Mouse (Mus musculus) ZHBTc4 (cell line): ENCODE results near the gene Ttc34.

Experiments
- DNase-seq: peaks from one replicate; pipeline ENCODE4 v3.0.0-alpha.2; 2011; ENCODE audit warnings: low read depth, low spot score

The Ttc34 gene

DNA sequence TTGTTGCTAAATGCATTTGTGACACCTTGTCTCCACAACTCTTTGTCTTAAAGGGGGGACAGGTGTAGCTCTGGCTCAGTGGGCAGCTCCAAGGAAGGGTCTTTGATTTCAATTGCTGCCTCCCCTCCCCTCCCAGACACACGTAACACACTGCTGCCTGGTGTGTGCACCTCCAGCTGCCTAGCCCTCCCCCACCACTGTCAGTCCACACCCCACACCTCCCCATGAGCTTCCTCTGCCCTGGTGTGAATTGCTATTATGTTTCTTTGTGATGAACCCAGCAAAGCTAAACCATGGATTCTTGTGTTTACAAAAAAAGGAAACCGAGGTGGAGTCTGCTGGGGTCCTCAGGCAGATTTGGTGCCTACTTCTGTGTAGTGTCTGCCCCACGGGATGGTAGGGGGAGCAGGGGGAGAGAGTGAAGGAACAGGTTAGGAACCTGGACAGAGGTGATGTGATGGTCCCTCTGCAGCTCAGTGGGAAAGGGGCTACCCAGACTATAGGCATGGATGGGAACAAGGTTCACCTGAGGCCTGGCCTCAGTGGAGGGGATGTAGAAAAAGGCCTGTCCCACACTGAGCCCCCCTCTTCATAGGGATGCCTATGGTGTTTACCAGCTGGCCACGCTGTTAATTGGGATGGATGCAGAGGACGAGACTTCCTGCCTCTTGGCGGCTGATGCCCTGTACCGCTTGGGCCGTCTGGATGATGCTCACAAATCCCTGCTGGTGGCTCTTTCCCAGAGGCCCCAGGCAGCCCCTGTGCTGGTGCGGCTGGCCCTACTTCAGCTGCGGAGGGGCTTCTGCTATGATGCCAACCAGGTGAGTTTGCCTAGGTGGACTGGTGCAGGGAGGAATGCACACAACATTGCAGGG lies 20.3 kb downstream of the Ttc34 start:
- DNase-seq = no peak

DNA sequence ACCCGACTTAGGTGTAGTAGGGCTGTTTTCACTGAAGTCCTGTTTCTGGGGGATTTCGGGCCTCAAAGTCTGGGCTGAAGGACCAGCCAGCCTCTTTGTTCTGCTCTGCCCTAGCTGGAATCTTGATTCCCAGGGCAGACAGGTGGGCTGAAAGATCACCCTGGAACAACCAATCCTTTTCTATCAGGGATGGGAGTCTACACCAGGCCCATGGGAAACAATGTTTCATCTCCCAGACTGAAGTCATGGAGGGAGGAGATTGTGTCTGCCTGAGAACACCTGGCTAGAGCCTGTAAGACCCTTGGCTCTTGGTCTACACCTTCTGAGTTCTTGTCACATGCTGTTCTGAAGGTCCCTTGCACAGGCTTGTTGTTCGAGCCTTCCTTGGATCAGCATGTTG lies 21.3 kb downstream of the Ttc34 start:
- no peak for DNase-seq

DNA sequence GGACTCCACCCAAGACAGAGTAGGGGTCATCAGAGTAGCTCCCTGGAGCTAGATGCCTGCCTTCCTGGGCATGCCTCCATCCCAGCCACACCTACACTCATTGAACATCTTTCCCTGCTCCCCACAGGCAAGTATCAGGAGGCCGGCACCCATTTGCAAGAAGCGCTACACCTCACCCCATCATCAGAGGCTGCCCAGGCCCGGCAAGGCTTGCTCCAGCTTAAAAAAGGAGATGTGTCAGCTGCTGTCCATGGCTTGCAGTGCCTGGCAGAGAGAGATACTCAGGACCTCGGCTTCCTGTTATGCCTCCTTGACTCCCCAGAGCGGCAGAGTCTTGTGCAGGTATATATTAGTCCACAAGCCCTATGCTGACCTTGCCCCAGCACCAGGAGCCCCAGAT lies 24.7 kb downstream of the Ttc34 start:
- DNase-seq = no peak

DNA sequence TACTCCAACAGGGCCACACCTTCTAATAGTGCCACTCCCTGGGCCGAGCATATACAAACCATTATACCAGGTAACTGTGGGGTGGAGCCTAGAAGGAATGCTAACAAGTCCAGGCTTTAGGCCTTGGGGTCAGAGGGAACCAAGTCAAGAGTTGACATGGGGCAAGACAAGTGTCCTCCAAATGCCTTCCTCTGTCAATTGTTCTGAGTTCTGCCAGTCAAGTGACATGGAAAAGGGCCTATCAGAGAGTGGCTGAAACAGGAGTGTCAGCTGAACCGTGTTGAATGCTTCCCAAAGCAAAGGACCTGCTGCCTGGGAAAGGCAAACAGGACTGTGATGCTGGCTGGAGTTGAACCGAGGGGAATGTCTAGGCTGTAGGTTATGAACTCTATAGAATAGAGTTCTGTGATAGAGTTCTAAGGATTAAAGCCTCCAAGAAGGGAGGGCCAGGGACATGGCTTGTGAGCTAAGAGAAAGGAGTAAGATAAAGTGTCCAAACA lies 26.2 kb downstream of the Ttc34 start:
- DNase-seq = no peak

DNA sequence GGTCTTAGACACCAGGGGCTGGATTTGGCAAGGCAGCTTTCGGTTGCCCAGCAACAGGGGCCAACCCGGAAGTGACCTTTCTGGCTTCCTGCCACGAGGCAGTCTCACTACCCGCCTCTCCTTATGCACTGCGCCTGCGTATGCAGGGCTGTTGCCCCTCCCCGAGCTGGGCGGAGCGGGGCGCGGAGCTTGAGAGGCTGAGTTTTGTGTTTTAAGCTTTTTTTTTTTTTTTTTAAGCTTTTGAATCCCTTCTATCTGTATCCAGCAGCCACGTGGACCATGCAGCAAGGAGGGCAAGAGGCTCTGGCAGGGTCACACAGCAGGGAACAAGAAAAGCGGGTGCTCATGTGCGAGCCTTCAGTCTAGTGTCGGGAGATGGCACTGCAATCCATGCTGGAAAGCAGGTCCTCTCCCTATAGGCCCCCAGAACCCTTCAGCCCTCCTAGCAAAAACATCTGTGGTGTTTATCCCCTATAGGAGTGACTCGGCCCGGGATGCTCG lies 27.1 kb downstream of the Ttc34 start:
- DNase-seq = peak; percentile 96

DNA sequence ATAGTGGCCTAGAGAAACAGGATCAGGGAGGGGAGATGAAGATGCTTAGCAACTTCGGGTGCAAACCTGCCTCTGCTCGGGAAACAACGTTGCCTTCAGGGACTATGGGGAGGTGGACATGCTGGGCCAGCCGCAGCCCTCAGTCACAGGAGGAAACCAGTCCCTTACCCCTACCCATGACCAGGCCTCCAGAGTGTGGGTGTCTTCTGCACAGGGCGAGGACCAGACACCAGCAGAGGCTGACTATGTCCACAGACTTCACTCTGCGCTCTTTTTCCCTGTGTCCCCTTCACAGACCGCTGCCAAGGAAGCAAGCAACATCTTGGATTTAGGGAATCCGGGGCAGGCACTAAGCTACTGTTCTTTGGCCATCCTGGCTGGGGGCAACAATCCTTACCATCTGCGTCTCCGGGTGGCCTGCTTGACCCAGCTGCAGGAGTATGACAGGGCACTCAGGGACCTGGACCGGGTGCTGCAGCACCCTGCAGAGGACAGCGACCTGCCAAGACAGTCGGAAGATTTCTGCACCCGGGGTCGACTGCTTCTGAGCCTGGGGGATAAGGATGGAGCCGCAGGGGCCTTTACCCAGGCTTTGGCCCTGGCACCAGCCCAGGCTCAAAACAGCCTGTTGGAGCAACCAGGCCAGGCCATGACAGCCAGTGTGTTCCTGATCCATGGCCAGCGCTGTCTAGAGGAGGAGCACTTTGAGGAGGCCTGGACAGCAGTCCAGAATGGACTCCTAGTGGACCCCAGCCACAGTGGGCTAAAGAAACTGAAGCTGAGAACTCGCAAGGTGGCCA lies 27.9 kb downstream of the Ttc34 start:
- no peak for DNase-seq

DNA sequence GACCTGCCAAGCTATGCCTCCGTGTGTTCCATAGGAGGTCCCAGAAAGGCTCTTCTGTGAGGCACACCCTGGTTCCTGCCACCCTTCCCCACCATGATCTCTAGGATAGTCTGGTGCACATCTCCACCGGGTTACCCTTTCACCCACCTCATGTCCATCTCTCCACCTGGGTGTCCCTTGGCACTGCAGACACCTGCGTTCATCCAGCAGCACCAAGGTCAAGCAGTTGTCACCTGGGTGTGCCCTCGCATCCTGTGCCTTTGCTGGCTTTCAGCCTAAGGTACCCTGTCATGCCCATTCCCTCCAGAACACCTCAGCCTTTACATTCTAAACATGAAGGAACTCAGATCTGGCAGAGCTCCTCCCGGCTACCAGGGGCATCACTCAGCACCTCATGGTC lies 29.1 kb downstream of the Ttc34 start:
- DNase-seq = no peak

DNA sequence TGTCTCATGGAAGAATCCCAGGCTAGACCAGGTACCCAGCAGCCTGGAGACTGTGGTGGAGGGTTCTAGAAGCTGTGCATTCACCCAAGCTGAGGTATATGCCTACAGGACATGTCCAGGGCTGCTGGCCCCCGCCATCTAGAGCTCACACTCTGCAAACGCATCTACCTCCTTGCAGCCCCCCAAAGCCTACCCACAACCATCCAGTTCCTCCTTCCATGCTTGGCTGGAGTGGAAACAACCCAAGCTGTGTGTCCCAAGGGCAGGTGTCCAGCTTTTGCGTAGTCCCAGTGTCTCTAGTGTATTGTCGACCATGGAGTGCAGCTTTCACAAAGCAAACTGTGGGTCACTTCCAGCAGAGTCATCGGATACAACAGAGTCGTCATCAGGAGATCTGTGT lies 30.0 kb downstream of the Ttc34 start:
- no peak for DNase-seq

DNA sequence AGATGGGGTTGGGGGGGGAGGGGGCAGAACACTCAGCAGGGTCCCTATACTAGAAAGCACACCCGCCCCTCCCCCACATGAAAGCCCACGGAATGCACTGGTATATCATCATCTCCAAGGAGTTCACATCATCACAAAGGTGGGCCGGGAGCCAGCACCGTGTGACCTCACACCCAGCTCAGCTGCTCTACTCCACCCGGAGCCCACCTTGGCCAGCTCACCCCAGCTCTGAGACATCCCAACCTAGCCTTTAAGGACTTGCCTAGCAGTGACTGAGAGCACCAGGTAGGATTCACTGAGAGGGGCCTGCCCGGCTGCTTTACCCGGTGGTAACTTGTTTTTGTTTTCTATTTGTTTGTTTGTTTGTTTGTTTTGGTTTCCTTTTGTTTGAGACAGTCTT lies 32.2 kb downstream of the Ttc34 start, which contains the start of gene Mmel1:
TSS of gene Mmel1 (plus strand) at position 146 of the 400 bp plus-strand sequence.
- no peak for DNase-seq

DNA sequence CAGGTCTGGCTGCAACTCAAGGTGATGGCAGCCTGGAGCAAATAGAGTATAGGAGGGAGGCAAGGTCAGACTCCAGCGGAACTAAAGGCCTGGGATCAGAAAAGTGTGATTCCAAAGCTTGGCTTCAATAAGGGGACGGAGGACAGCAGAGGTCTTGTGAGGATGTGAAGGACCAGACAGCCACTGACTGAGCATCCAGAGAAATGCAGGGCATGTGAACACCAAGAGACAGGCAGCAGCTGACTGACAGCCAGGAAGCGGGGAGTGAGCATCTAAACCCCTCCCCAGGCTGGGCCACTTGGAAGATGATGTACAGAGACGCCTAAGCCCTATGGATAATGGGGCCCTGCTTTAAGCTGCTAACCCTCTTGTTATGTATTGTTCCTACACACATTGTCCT lies 33.5 kb downstream of the Ttc34 start:
- DNase-seq = no peak

DNA sequence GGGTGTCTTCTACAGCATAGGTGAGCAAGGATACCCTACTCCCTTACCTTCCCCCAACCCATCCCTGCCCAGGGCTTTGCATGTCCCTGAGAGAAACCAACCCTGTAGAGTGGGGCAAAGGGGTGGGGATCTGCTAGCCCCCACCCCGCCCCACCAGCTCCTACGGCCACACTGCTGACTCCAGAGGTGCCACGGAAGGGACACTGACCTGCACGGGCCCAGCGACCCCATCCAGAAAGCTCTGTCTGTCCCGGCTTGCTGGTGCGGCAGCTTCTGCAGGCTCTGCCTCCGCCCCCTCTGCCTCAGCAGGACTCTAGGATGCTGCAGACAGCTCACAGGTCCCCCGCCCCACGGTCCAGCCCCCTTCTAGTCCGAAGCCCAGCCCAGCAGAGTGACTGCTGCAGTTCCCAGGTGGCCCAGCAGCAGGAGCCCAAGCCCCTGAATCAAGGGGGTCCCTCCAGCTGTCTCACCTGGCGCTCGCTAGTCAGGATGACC lies 34.5 kb downstream of the Ttc34 start:
- DNase-seq = peak; percentile 91

DNA sequence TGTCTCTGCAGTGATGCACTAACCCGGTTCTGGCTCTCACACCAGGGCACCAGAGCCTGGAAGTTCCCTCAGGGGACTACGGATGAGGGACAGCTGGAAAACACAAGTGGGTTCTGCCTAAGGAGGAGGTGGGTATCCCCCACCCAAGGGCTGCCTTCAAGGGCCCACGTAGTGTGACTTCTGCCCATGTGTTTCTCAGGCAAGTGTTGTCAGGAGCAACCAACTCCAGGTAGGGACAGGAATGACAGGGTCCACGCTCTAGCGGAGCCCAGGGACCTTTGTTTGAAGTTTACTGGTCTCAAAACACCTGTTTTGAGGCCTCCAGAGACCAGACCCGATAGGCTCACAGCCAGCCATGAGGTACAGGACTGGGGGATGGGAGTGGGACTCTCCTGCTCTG lies 35.9 kb downstream of the Ttc34 start:
- DNase-seq = no peak

DNA sequence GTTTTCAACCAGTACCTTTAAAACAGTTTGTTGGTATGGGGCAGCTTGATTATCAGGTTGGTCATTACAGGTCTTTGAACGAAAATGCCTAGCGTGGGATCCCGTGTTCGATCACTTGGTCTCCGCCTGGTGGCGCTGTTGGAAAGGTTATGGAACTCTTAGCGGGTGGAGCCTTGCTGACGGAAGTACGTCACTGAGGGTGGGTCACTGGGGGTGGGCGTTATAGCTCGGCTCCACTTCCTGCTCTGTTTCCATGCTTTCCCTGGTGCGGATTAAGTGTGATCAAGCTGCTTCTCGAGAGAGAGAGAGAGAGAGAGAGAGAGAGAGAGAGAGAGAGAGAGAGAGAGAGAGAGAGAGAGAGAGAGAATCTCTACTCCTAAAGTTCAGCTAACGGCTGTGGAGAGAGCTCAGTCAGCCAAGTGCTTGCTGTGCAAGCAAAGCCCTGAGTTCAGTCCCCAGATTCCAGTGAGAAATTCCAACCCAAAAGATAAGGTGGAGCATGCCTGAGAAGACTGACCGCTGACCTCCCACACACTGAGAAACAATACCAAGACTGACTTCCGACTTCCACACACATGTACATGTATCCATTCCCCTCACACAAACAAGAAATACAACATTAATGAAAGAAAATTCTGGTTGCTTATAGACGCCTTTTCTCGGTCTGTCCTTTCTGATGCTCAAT lies 40.7 kb downstream of the Ttc34 start:
- peak; percentile 95 for DNase-seq

DNA sequence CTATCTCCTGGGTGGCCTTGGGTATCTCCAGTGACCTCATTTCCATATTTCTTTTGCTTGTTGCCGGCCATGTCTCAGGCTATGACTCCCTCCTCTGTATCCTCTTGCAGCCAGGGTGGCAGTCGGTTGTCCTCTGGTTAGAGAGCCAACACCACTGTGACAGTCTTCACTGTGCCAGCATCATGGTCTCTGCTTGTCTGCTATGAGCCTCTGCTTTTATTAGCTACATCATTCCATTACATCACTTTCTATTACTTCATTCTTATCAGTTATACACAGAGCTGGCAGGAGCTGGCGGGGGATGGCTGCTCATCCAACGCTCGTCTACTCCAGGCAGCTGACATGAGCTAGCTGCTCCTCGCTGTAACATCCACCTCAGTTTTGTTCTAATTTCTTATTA lies 43.5 kb downstream of the Ttc34 start:
- DNase-seq = no peak

DNA sequence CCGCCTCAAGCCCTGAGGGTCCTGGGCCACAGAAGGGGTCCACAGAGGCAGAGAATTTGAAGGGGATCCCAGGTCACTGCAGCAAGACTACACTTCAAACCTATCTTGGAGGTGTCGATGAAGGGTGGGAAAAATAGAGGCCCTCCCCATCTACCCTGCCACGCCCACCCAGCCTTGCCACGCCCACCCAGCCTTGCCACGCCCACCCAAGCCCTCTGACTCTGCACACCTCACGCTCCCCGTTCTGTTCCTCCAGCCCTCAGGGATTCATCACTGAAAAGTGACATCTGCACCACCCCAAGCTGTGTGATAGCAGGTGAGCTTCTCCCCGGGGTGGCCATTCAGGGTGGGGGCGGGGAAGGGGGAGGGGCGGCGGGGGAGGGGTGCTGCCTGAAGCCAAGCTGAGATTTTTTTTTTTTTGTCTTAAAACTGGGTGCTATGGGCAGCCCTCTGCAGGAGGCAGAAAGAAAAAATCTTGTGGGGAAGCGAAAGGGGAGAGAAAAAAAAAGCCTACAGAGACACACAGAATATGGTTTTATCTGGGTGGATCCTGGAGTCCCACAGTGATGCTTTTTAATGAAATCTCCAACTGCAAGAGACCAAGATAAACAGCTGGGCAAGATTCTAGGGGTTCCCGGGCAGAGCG lies 44.9 kb downstream of the Ttc34 start:
- DNase-seq = peak; percentile 77

DNA sequence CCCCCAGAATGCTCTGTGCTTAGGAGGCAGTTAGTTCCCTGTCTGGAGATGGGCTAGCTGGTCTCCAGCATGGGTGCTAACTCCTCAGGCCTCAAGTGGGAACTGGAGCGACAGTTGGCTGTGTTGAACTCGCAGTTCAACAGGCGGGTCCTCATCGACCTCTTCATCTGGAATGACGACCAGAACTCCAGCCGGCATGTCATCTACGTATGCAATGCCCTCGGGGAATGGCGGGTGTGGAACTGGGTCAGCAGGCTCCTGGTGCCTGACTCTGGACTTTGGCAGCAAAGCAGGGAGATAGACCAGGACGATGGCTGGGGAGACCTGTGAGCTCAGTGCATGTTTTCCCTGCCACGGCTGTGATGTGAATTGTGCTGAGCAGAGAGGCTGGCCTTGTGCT lies 48.2 kb downstream of the Ttc34 start:
- no peak for DNase-seq

DNA sequence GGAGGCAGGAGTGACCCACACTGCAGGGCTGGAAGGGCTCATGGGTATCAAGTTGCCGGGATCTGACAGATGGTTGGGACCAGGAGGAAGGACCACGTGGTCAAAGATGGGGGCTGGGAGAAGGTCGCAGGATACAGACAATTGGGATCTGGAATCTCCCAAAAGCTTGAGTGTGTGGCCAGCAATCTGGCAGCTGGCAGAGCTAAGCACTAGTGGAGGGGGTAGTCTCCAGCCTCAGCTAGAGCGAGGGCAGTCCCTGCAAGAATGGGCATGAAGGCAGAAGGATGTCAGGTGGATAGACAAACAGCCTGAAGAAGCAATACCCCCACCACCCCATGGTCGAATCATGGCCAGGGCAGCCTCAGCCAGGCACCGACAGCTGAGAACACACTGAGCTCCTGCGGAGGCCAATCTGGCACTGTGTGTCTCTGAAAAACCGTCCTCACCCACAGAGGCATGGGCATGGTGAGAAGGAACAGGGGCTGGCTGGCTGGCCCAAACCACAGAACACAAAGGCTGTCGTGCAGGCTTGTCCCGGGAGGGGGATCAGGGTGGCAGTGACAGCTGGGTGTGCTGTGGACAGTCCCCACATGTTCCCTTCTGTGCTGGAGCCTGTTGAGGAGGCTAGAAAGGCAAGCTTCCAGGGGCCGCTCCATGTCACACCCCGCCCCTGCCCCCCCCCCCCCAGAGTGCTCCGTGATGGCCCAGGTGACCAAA lies 49.8 kb downstream of the Ttc34 start:
- no peak for DNase-seq

DNA sequence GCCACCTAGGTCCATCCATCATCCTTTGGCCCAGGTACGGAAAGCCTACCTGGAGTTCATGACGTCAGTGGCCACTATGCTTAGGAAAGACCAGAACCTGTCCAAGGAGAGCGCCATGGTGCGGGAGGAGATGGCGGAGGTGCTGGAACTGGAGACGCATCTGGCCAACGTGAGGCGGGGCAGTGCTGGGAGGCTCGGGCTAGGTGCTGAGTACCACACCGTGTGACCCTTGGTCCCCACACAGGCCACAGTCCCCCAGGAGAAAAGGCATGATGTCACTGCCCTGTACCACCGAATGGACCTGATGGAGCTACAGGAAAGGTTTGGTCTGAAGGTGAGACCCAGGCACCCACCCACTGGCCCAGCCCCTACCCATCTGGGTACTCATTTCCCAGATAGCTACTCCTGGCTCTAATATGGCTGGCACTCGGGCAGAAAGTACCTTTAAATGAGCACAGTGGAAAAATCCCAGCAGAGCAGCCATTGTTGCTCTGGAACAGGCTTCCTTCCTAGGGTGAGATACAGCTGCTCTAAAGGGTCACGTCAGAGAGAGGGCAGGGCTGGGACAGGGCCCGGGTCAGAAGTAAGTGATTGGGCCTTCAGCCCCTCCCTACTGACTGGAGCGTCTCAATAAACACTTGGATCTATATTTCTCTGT lies 50.5 kb downstream of the Ttc34 start:
- DNase-seq = no peak

DNA sequence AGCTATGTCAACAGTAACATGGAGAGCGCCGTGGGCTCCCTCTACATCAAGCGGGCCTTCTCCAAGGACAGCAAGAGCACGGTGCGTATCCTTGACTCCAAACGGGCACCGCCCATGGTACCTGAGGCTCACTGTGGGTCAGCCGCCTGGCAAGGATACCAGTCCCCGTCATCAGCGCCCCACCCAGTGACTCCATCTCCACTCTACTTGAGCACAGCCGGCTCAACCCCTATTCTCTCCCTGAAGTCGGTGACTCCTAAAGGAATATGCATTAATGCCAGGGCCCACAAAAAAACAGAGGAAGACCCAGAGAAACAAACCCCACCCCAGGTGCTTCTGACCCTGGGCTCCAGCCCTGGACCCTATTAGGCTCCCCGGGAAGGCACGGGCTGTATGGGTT lies 53.6 kb downstream of the Ttc34 start:
- no peak for DNase-seq

DNA sequence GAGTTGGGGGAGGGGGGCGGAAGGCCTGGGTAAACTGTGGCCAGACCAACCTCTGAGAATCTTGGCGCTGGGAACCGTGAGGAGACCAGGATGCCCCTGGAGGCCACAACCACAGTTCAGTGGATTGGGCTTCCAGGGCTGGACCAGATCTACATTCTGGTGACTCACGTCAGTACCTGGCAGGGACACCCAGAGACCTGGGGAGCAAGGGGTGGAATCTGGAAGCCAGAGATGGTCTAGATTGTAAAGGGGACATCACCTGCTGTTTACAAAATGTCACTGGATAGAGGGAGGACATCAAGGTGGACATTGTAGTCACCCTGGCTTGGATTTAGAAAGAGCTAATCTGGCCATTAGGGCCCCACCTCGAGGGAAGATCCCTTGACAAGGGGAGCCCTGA lies 58.3 kb downstream of the Ttc34 start:
- no peak for DNase-seq
